Mouse (Mus musculus) hematopoietic stem cell, adult 5-6 weeks (primary cell): ENCODE measurements around the gene Kcnj16. TPM values are rescaled to one million over a fixed set of nuclear protein-coding genes. Genes with fewer than 3 reads are reported as not detected.

Experiments
- total RNA-seq: library from RNA; stranded (forward); fragments of 172-1452, 232-1000 nt; gene quantifications from 2 replicates; pipeline ENCODE4 v1.2.3, GENCODE M21; 2017

Gene Kcnj16
- total RNA-seq, 1 experiment from 2014 or later = not detected

Other genes with a start within 250 kb of the Kcnj16 start
- 1.6 and 1.9 TPM in 2 replicates for gene Kcnj2, start 98.1 kb downstream of the Kcnj16 start, total RNA-seq